Mouse (Mus musculus): ENCODE measurements around the gene Serbp1. TPM values are rescaled to one million over a fixed set of nuclear protein-coding genes. Genes with fewer than 3 reads are reported as not detected.

Gene Serbp1
- total RNA-seq (2014; rRNA removed; ENCODE audit: low replicate concordance): 143 and 161 TPM in 2 replicates
- polyA plus RNA-seq (2015; fragmentation: Nextera tagmentation; extraction: Ambion mirVana): 237 and 245 TPM in 2 replicates

GRCm38 (mm10) chr6:67237977-67238376 is at the start of gene Serbp1:
Gene Serbp1 (plus strand): TSS chr6:67238176.
- 46% methylated on average over 12 of the region's 12 CpGs for WGBS
- Histone ChIP-seq H3K27me3 (ENCODE audit: control insufficient read depth, insufficient read depth, low read length) (no peaks in the 10 kb centered on the region), H3K4me2 (ENCODE audit: low read depth, low read length) (no peak within 1 kb of the TSS), H3K36me3 (replicated peaks; ENCODE audit: control insufficient read depth, insufficient read depth, low read length) (no peaks in the 10 kb centered on the region), H3K9me3 (replicated peaks; ENCODE audit: control insufficient read depth, low read length) (no peaks in the 10 kb centered on the region), H3K9ac (replicated peaks; ENCODE audit: low read depth, low read length) (no peak within 1 kb of the TSS), H3K27ac (ENCODE audit: low read depth) (no peak within 1 kb of the TSS), H3K4me3 (ENCODE audit: low read depth, low read length) (no peak within 1 kb of the TSS), H3K4me1 (ENCODE audit: control insufficient read depth, insufficient read depth) (no peaks in the 10 kb centered on the region)
- TF ChIP-seq CTCF (IDR thresholded peaks at IDR 0.05; ENCODE audit: low read depth) (no peak), EP300 (IDR thresholded peaks at IDR 0.05; ENCODE audit: low read depth) (no peak)
- ATAC-seq (ENCODE audit: insufficient read depth, low read depth): no peak
- no peak for DNase-seq (ENCODE audit: low spot score)

GRCm38 (mm10) chr6:67193591-67193990 is 44.4 kb upstream of the Serbp1 start:
- H3K9me3 ChIP-seq (replicated peaks; ENCODE audit: control insufficient read depth, low read length): no peaks in the 10 kb centered on the region
- WGBS: 90% methylated on average over 2 of the region's 2 CpGs
- H3K9ac ChIP-seq (replicated peaks; ENCODE audit: low read depth, low read length): no peak overlapping the region
- H3K4me2 ChIP-seq (ENCODE audit: low read depth, low read length): no peak overlapping the region
- H3K4me1 ChIP-seq (ENCODE audit: control insufficient read depth, insufficient read depth): no peaks in the 10 kb centered on the region
- no peak for TF ChIP-seq CTCF (IDR thresholded peaks at IDR 0.05; ENCODE audit: low read depth)
- no peak for TF ChIP-seq EP300 (IDR thresholded peaks at IDR 0.05; ENCODE audit: low read depth)
- ATAC-seq (ENCODE audit: insufficient read depth, low read depth): no peak
- no peak overlapping the region for H3K4me3 ChIP-seq (ENCODE audit: low read depth, low read length)
- no peaks in the 10 kb centered on the region for H3K36me3 ChIP-seq (replicated peaks; ENCODE audit: control insufficient read depth, insufficient read depth, low read length)
- DNase-seq (ENCODE audit: low spot score): no peak
- no peak overlapping the region for H3K27ac ChIP-seq (ENCODE audit: low read depth)
- H3K27me3 ChIP-seq (ENCODE audit: control insufficient read depth, insufficient read depth, low read length): no peaks in the 10 kb centered on the region

GRCm38 (mm10) chr6:67194606-67195005 is 43.4 kb upstream of the Serbp1 start:
- TF ChIP-seq EP300 (IDR thresholded peaks at IDR 0.05; ENCODE audit: low read depth) (no peak), CTCF (IDR thresholded peaks at IDR 0.05; ENCODE audit: low read depth) (no peak)
- no peak overlapping the region for H3K4me2 ChIP-seq (ENCODE audit: low read depth, low read length)
- no peak overlapping the region for H3K9ac ChIP-seq (replicated peaks; ENCODE audit: low read depth, low read length)
- H3K36me3 ChIP-seq (replicated peaks; ENCODE audit: control insufficient read depth, insufficient read depth, low read length): no peaks in the 10 kb centered on the region
- H3K27me3 ChIP-seq (ENCODE audit: control insufficient read depth, insufficient read depth, low read length): no peaks in the 10 kb centered on the region
- DNase-seq (ENCODE audit: low spot score): no peak
- 84% methylated on average over 6 of the region's 6 CpGs for WGBS
- H3K9me3 ChIP-seq (replicated peaks; ENCODE audit: control insufficient read depth, low read length): no peaks in the 10 kb centered on the region
- no peak overlapping the region for H3K4me3 ChIP-seq (ENCODE audit: low read depth, low read length)
- no peak for ATAC-seq (ENCODE audit: insufficient read depth, low read depth)
- H3K4me1 ChIP-seq (ENCODE audit: control insufficient read depth, insufficient read depth): no peaks in the 10 kb centered on the region
- no peak overlapping the region for H3K27ac ChIP-seq (ENCODE audit: low read depth)

- Histone ChIP-seq H3K36me3 (replicated peaks; ENCODE audit: control insufficient read depth, insufficient read depth, low read length) (no peaks in the 10 kb centered on the region), H3K9me3 (replicated peaks; ENCODE audit: control insufficient read depth, low read length) (no peaks in the 10 kb centered on the region), H3K27ac (ENCODE audit: low read depth) (no peak overlapping the region), H3K9ac (replicated peaks; ENCODE audit: low read depth, low read length) (no peak overlapping the region), H3K4me3 (ENCODE audit: low read depth, low read length) (no peak overlapping the region), H3K27me3 (ENCODE audit: control insufficient read depth, insufficient read depth, low read length) (no peaks in the 10 kb centered on the region), H3K4me1 (ENCODE audit: control insufficient read depth, insufficient read depth) (no peaks in the 10 kb centered on the region), H3K4me2 (ENCODE audit: low read depth, low read length) (no peak overlapping the region)
- DNase-seq (ENCODE audit: low spot score) (no peak), ATAC-seq (ENCODE audit: insufficient read depth, low read depth) (no peak)
- 13% methylated on average over 7 of the region's 7 CpGs for WGBS
- TF ChIP-seq CTCF (IDR thresholded peaks at IDR 0.05; ENCODE audit: low read depth): no peak
- no peak for TF ChIP-seq EP300 (IDR thresholded peaks at IDR 0.05; ENCODE audit: low read depth)
Measured at GRCm38 (mm10) chr6:67195148-67195611, 42.8 kb upstream of the Serbp1 start.

- no peaks in the 10 kb centered on the region for H3K36me3 ChIP-seq (replicated peaks; ENCODE audit: control insufficient read depth, insufficient read depth, low read length)
- TF ChIP-seq CTCF (IDR thresholded peaks at IDR 0.05; ENCODE audit: low read depth) (no peak), EP300 (IDR thresholded peaks at IDR 0.05; ENCODE audit: low read depth) (no peak)
- no peak for DNase-seq (ENCODE audit: low spot score)
- H3K27me3 ChIP-seq (ENCODE audit: control insufficient read depth, insufficient read depth, low read length): no peaks in the 10 kb centered on the region
- H3K9me3 ChIP-seq (replicated peaks; ENCODE audit: control insufficient read depth, low read length): no peaks in the 10 kb centered on the region
- WGBS: 80% methylated on average over 6 of the region's 6 CpGs
- H3K4me3 ChIP-seq (ENCODE audit: low read depth, low read length): no peak overlapping the region
- H3K9ac ChIP-seq (replicated peaks; ENCODE audit: low read depth, low read length): no peak overlapping the region
- no peaks in the 10 kb centered on the region for H3K4me1 ChIP-seq (ENCODE audit: control insufficient read depth, insufficient read depth)
- H3K27ac ChIP-seq (ENCODE audit: low read depth): no peak overlapping the region
- no peak for ATAC-seq (ENCODE audit: insufficient read depth, low read depth)
- no peak overlapping the region for H3K4me2 ChIP-seq (ENCODE audit: low read depth, low read length)
Measured at GRCm38 (mm10) chr6:67196821-67197220, 41.2 kb upstream of the Serbp1 start.

GRCm38 (mm10) chr6:67198085-67198484 is 39.9 kb upstream of the Serbp1 start:
- H3K9ac ChIP-seq (replicated peaks; ENCODE audit: low read depth, low read length): no peak overlapping the region

More at GRCm38 (mm10) chr6:67198085-67198484, 39.9 kb upstream of the Serbp1 start:
- H3K4me2 ChIP-seq (ENCODE audit: low read depth, low read length): no peak overlapping the region
- no peaks in the 10 kb centered on the region for H3K9me3 ChIP-seq (replicated peaks; ENCODE audit: control insufficient read depth, low read length)
- H3K4me1 ChIP-seq (ENCODE audit: control insufficient read depth, insufficient read depth): no peaks in the 10 kb centered on the region
- ATAC-seq (ENCODE audit: insufficient read depth, low read depth) (no peak), DNase-seq (ENCODE audit: low spot score) (no peak)
- no peaks in the 10 kb centered on the region for H3K27me3 ChIP-seq (ENCODE audit: control insufficient read depth, insufficient read depth, low read length)
- no peak overlapping the region for H3K4me3 ChIP-seq (ENCODE audit: low read depth, low read length)
- H3K27ac ChIP-seq (ENCODE audit: low read depth): no peak overlapping the region
- peak; percentile 67 for TF ChIP-seq CTCF (IDR thresholded peaks at IDR 0.05; ENCODE audit: low read depth)
- TF ChIP-seq EP300 (IDR thresholded peaks at IDR 0.05; ENCODE audit: low read depth): no peak
- WGBS: 25% methylated on average over 4 of the region's 4 CpGs
- H3K36me3 ChIP-seq (replicated peaks; ENCODE audit: control insufficient read depth, insufficient read depth, low read length): no peaks in the 10 kb centered on the region
